Mouse (Mus musculus) forebrain, embryonic 13.5 days (tissue): ENCODE results near the gene Ltbr. TPM values are rescaled to one million over a fixed set of nuclear protein-coding genes. Genes with fewer than 3 reads are reported as not detected.

Source experiments
- ATAC-seq: fragments of 200-750 bp; cut with Nextera tagmentation; 2 replicates; pipeline ENCODE4 v1.8.0; 2017
- H3K27ac ChIP-seq: fragments of 300-500 bp; sonication (generic); 2 replicates; pipeline ENCODE4 v1.5.1; 2015; ENCODE audit warnings: inconsistent platforms, mild to moderate bottlenecking, moderate library complexity
- H3K27me3 ChIP-seq: fragments of 300-500 bp; sonication (generic); 2 replicates; pipeline ENCODE4 v1.6.1; 2015; ENCODE audit warnings: mild to moderate bottlenecking, inconsistent platforms
- H3K36me3 ChIP-seq: fragments of 300-500 bp; sonication (generic); 2 replicates; pipeline ENCODE4 v1.6.1; 2015; ENCODE audit warnings: mild to moderate bottlenecking, inconsistent platforms; ENCODE audit not compliant: poor library complexity, severe bottlenecking
- H3K4me1 ChIP-seq: fragments of 300-500 bp; sonication (generic); 2 replicates; pipeline ENCODE4 v1.6.1; 2015; ENCODE audit warnings: inconsistent platforms
- H3K4me2 ChIP-seq: fragments of 300-500 bp; sonication (generic); 2 replicates; pipeline ENCODE4 v1.6.1; 2015; ENCODE audit warnings: inconsistent platforms, mild to moderate bottlenecking, moderate library complexity
- H3K4me3 ChIP-seq: fragments of 300-500 bp; sonication (generic); 2 replicates; pipeline ENCODE4 v1.5.1; 2015; ENCODE audit warnings: mild to moderate bottlenecking, inconsistent platforms
- H3K9ac ChIP-seq: fragments of 300-500 bp; sonication (generic); 2 replicates; pipeline ENCODE4 v1.6.1; 2015; ENCODE audit warnings: mild to moderate bottlenecking, inconsistent platforms
- H3K9me3 ChIP-seq: fragments of 300-500 bp; sonication (generic); replicated peaks from 2 replicates; pipeline ENCODE4 v1.6.1; 2016; ENCODE audit warnings: inconsistent platforms
- WGBS: fragments of 180-500 bp; shearing (Covaris S2); methylation state at CpG from one replicate; pipeline ENCODE4 v1.1.7; 2015; 5-methylcytosine and 5-hydroxymethylcytosine counted together
- polyA plus RNA-seq: library from polyadenylated mRNA; unstranded; fragments of >200 nt; fragmentation: Nextera tagmentation; extraction: Ambion mirVana; gene quantifications from 2 replicates; pipeline ENCODE4 v1.2.1, GENCODE M21; 2015

Ltbr gene
- polyA plus RNA-seq, 1 experiment from 2014 or later = 12.3 TPM

DNA sequence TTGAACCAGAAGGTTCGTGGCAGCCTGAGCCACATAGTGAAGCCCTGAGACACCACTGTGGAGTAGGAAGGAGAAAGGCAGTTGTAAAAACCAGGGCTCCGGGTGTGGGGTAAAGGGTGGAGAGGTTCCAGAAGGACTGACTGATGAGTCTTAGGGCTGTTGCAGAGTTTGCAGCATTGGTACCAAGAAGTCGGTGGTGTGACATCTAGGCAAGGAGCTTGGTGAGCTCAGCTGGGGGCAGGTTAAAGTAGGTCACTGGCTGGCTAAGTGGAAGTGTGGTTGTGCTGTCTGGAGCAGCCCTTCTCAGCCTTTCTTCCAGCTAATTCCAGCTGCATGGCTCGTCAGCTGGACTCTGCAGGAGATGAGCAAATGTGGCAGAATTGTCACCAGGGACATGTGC is 39.1 kb upstream of the Ltbr start:
- 0 out of 2 replicates have a peak, but pooled peaks cover 3% of the 10 kb centered on the region for H3K27me3 ChIP-seq
- H3K36me3 ChIP-seq = peaks cover 4% of the 10 kb centered on the region; the same call in 1 of the 2 replicates
- no peak overlapping the region for H3K9ac ChIP-seq
- no peak overlapping the region for H3K27ac ChIP-seq
- no peak overlapping the region for H3K4me2 ChIP-seq
- H3K4me3 ChIP-seq = no peak overlapping the region
- peaks cover 41% of the 10 kb centered on the region for H3K4me1 ChIP-seq
- 64% methylated on average over 4 of the region's 4 CpGs for WGBS
- ATAC-seq = no peak
- no peaks in the 10 kb centered on the region for H3K9me3 ChIP-seq

DNA sequence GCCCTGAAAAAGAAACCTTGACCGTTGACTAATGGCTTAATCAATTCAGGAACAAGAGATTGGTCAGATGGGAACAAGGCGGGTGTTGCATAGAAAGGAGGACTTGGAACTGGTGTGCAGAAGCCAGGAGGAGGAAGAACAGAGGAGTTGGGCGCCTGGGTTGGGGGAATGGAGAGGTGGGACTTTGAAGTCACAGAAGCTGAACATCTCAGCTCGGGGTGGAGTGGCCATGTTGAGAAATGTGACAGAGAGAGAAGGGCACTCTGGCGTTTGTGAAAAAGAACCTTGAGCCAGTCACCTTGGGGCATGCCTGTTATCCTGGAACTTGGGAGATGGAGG is 38.3 kb upstream of the Ltbr start:
- no peaks in the 10 kb centered on the region for H3K36me3 ChIP-seq
- no peak overlapping the region for H3K4me2 ChIP-seq
- H3K9me3 ChIP-seq = no peaks in the 10 kb centered on the region
- no peak overlapping the region for H3K4me3 ChIP-seq
- H3K27ac ChIP-seq = no peak overlapping the region
- peaks cover 41% of the 10 kb centered on the region for H3K4me1 ChIP-seq
- H3K9ac ChIP-seq = no peak overlapping the region
- WGBS = 73% methylated on average over 5 of the region's 5 CpGs
- 0 out of 2 replicates have a peak, but pooled peaks cover 3% of the 10 kb centered on the region for H3K27me3 ChIP-seq
- ATAC-seq = no peak

DNA sequence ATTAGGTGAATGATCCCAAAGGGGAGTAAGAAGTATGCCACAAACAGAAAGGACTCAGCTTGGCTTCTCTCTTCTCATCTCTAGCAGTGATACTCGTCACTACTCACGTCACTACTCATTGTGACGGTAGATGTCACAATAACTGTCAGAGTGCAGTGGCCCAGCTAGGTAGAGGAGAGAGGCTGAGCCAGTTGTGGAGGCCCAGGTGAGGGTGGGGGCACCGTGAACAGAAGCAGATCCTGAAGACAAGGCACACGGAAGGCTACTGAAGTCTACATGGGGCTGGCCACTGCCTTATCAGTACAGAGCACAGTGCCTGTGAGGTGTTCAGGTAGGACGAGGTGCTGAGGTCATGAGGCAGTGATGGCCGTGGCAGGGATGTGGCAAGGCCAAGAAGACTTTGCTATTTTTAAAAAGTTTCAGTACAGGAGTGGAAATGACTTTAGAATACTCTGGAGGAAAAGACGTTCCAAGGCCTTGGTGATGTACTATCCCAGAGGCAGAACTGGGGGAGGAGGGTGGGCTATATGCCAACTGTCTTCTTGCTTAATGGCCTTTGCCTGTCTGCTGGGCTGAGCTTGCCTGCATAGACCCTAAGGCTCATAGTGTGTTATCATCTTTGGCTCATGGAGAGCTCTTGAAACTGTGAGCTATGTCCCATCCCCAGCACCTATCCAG is 37.8 kb upstream of the Ltbr start:
- Histone ChIP-seq H3K27ac (no peak overlapping the region), H3K27me3 (0 out of 2 replicates have a peak, but pooled peaks cover 3% of the 10 kb centered on the region), H3K36me3 (no peaks in the 10 kb centered on the region), H3K4me1 (peaks cover 41% of the 10 kb centered on the region), H3K9ac (no peak overlapping the region), H3K4me3 (no peak overlapping the region), H3K4me2 (no peak overlapping the region), H3K9me3 (no peaks in the 10 kb centered on the region)
- WGBS = 71% methylated on average over 8 of the region's 8 CpGs
- no peak for ATAC-seq

DNA sequence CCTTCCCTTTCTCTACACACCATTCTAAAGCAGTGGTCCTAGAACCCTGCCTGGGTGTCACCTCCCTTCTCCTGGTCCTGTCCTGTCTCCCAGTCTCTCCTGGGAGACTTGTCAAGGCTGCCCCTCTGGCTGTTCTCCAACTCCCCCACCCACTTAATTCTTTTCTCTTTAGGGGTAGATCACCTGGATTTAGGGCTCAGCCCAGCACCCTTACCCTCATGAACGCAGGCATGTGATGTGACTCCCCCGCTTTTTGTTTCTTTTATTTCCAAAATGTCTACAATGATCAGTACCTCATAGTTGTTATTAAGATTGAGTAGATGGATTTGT is 37.3 kb upstream of the Ltbr start:
- Histone ChIP-seq H3K4me1 (peaks cover 41% of the 10 kb centered on the region), H3K36me3 (no peaks in the 10 kb centered on the region), H3K4me3 (no peak overlapping the region), H3K27me3 (0 out of 2 replicates have a peak, but pooled peaks cover 3% of the 10 kb centered on the region), H3K9me3 (no peaks in the 10 kb centered on the region), H3K9ac (no peak overlapping the region), H3K4me2 (peak overlapping the region; percentile 76), H3K27ac (no peak overlapping the region)
- WGBS = 74% methylated on average over 2 of the region's 2 CpGs
- ATAC-seq = no peak

DNA sequence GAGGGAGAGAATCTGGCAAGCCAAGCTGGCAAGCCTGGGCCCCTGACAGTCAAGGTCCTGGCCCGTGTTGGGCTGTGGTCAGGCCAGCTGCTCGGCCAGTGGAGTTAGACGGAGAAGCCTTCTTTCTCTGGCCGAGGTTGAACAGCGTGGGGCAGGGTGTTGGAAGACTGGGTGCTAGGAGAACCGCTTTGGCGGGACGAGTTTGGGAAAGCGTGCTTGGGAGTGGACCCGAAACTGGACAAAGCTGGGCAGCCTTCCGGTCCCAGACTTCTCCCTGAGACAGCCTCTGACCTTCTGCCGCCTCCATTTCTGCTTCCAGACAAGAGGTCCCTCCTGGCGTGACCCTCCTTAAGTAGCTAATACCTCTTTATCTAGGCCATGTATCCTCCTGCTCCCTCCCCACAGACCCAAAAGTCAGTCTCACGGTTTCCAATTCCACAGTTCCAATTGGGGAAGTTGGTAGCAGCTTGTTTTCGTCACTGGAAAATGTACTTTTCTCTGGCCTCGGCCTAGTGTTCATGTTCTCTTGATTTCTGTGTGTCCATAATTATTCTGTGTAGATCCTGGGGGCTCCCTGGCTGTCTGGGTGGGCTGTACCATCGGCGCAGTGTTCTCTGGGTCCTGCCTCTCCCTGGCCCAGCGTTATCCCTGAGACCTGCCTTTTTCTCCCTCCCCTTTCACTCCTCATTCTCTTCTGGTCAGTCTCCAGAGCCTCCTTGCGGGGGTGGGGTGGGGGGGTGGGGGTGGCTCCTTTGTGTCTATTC is 36.7 kb upstream of the Ltbr start:
- Histone ChIP-seq H3K9me3 (no peaks in the 10 kb centered on the region), H3K27ac (no peak overlapping the region), H3K9ac (peak overlapping the region; percentile 66), H3K4me3 (peak overlapping the region; percentile 53), H3K4me2 (peak overlapping the region; percentile 76), H3K27me3 (0 out of 2 replicates have a peak, but pooled peaks cover 3% of the 10 kb centered on the region), H3K4me1 (peaks cover 37% of the 10 kb centered on the region), H3K36me3 (no peaks in the 10 kb centered on the region)
- WGBS = 7% methylated on average over 20 of the region's 20 CpGs
- 0 out of 2 replicates have a peak, but pooled peaks have one; percentile 3 for ATAC-seq

GRCm38 (mm10) chr6:125349575-125350230 is 36.0 kb upstream of the Ltbr start:
- no peaks in the 10 kb centered on the region for H3K9me3 ChIP-seq
- H3K4me2 ChIP-seq = peak overlapping the region; percentile 76
- under 1% methylated on average over 26 of the region's 27 CpGs for WGBS
- peaks cover 30% of the 10 kb centered on the region for H3K4me1 ChIP-seq
- peak overlapping the region; percentile 66 for H3K9ac ChIP-seq
- ATAC-seq = peak; percentile 73
- H3K4me3 ChIP-seq = peak overlapping the region; percentile 53
- H3K27ac ChIP-seq = no peak overlapping the region
- no peaks in the 10 kb centered on the region for H3K36me3 ChIP-seq
- 0 out of 2 replicates have a peak, but pooled peaks cover 3% of the 10 kb centered on the region for H3K27me3 ChIP-seq

- peak; percentile 13; the same call in 1 of the 2 replicates for ATAC-seq
- peak within 1 kb of the TSS; percentile 53 for H3K4me3 ChIP-seq
- WGBS = 6% methylated on average over 22 of the region's 22 CpGs
- H3K4me2 ChIP-seq = peak within 1 kb of the TSS; percentile 76
- H3K27me3 ChIP-seq = peaks cover 5% of the 10 kb centered on the region; the same call in 1 of the 2 replicates
- H3K4me1 ChIP-seq = peaks cover 25% of the 10 kb centered on the region
- H3K9me3 ChIP-seq = no peaks in the 10 kb centered on the region
- no peak within 1 kb of the TSS for H3K27ac ChIP-seq
- H3K36me3 ChIP-seq = no peaks in the 10 kb centered on the region
- peak within 1 kb of the TSS; percentile 66 for H3K9ac ChIP-seq
These were observed 35.3 kb upstream of the Ltbr start, which contains the start of gene Tnfrsf1a for GRCm38 (mm10) chr6:125348721-125349574. TSS of gene Tnfrsf1a (plus strand) at chr6:125349362.

- Histone ChIP-seq H3K27ac (no peak overlapping the region), H3K4me3 (no peak overlapping the region), H3K36me3 (no peaks in the 10 kb centered on the region), H3K9me3 (no peaks in the 10 kb centered on the region), H3K9ac (no peak overlapping the region), H3K27me3 (peaks cover 8% of the 10 kb centered on the region; the same call in 1 of the 2 replicates), H3K4me2 (no peak overlapping the region), H3K4me1 (peaks cover 24% of the 10 kb centered on the region)
- ATAC-seq = no peak
- 55% methylated on average over 2 of the region's 2 CpGs for whole genome bisulfite sequencing
These were observed 32.3 kb upstream of the Ltbr start for GRCm38 (mm10) chr6:125346029-125346428.

DNA sequence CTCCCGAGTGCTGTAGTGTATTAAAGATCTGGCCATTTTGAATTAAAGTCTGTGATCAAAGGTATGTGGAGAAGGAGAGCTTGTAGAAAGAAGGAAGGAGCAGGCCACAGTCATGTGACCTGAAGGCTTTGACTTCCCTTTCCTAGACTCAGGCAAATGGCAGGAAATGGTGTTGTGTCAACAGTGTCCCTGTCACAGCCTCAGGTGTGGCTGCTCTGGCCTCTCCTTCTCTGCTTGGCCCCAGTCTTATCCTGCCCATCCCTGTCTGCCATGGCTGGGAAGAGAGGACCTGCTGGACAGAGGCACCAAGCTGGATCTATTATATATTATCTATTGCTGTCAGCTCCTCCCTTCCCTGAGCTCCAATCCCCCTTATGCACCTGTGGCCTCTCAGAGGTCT is 31.9 kb upstream of the Ltbr start:
- Histone ChIP-seq H3K4me1 (peaks cover 20% of the 10 kb centered on the region), H3K9ac (no peak overlapping the region), H3K27ac (no peak overlapping the region), H3K27me3 (peaks cover 8% of the 10 kb centered on the region; the same call in 1 of the 2 replicates), H3K36me3 (no peaks in the 10 kb centered on the region), H3K4me3 (no peak overlapping the region), H3K9me3 (no peaks in the 10 kb centered on the region), H3K4me2 (no peak overlapping the region)
- ATAC-seq = no peak
- WGBS = 64% methylated on average over 1 of the region's 1 CpGs

GRCm38 (mm10) chr6:125344866-125345265 is 31.2 kb upstream of the Ltbr start:
- Histone ChIP-seq H3K27me3 (peaks cover 8% of the 10 kb centered on the region; the same call in 1 of the 2 replicates), H3K4me2 (no peak overlapping the region), H3K9ac (no peak overlapping the region), H3K27ac (no peak overlapping the region), H3K9me3 (no peaks in the 10 kb centered on the region), H3K4me1 (peaks cover 12% of the 10 kb centered on the region), H3K4me3 (no peak overlapping the region), H3K36me3 (no peaks in the 10 kb centered on the region)
- ATAC-seq = no peak
- WGBS = 64% methylated on average over 4 of the region's 4 CpGs

GRCm38 (mm10) chr6:125344084-125344483 is 30.4 kb upstream of the Ltbr start:
- Histone ChIP-seq H3K4me2 (no peak overlapping the region), H3K27me3 (peaks cover 8% of the 10 kb centered on the region; the same call in 1 of the 2 replicates), H3K4me3 (no peak overlapping the region), H3K9me3 (no peaks in the 10 kb centered on the region), H3K4me1 (peaks cover 5% of the 10 kb centered on the region), H3K27ac (no peak overlapping the region), H3K9ac (no peak overlapping the region), H3K36me3 (no peaks in the 10 kb centered on the region)
- ATAC-seq = no peak
- WGBS = 41% methylated on average over 8 of the region's 8 CpGs
